Mouse (Mus musculus) embryonic facial prominence, embryonic 12.5 days (tissue): ENCODE results near the gene Rbl1. TPM values are rescaled to one million over a fixed set of nuclear protein-coding genes. Genes with fewer than 3 reads are reported as not detected.
A peak's percentile ranks its signal among the peaks of the same experiment; 100 is the strongest.
"Not testable (repeated sequence)": the region's sequence is repeated elsewhere in the genome, so short reads cannot be mapped to it uniquely, and the experiment has no call there.

Experiments
- ATAC-seq: fragments of 200-750 bp; cut with Nextera tagmentation; 2 replicates; pipeline ENCODE4 v1.8.0; 2017; ENCODE audit not compliant: insufficient number of reproducible peaks, insufficient read depth, low FRiP score, low TSS enrichment
- H3K27ac ChIP-seq: fragments of 300-500 bp; sonication (generic); 2 replicates; pipeline ENCODE4 v1.5.1; 2016; ENCODE audit warnings: mild to moderate bottlenecking
- H3K27me3 ChIP-seq: fragments of 300-500 bp; sonication (generic); 2 replicates; pipeline ENCODE4 v1.6.1; 2016; ENCODE audit warnings: mild to moderate bottlenecking, moderate library complexity
- H3K36me3 ChIP-seq: fragments of 300-500 bp; sonication (generic); 2 replicates; pipeline ENCODE4 v1.6.1; 2016; ENCODE audit warnings: mild to moderate bottlenecking
- H3K4me1 ChIP-seq: fragments of 300-500 bp; sonication (generic); 2 replicates; pipeline ENCODE4 v1.6.1; 2016
- H3K4me2 ChIP-seq: fragments of 300-500 bp; sonication (generic); replicated peaks from 2 replicates; pipeline ENCODE4 v1.6.1; 2016; ENCODE audit warnings: mild to moderate bottlenecking, moderate library complexity
- H3K4me3 ChIP-seq: fragments of 300-500 bp; sonication (generic); 2 replicates; pipeline ENCODE4 v1.5.1; 2016; ENCODE audit warnings: mild to moderate bottlenecking
- H3K9ac ChIP-seq: fragments of 300-500 bp; sonication (generic); 2 replicates; pipeline ENCODE4 v1.6.1; 2016; ENCODE audit warnings: mild to moderate bottlenecking, moderate library complexity
- H3K9me3 ChIP-seq: fragments of 300-500 bp; sonication (generic); 2 replicates; pipeline ENCODE4 v1.6.1; 2016; ENCODE audit warnings: mild to moderate bottlenecking, moderate library complexity
- WGBS: fragments of 180-500 bp; shearing (Covaris S2); methylation state at CpG from one replicate; pipeline ENCODE4 v1.1.7; 2016; 5-methylcytosine and 5-hydroxymethylcytosine counted together
- polyA plus RNA-seq: library from polyadenylated mRNA; unstranded; fragments of >200 nt; fragmentation: Nextera tagmentation; extraction: Ambion mirVana; gene quantifications from 2 replicates; pipeline ENCODE4 v1.2.1, GENCODE M21; 2016

The Rbl1 gene
- polyA plus RNA-seq: 24.6 and 26.4 TPM in 2 replicates

DNA sequence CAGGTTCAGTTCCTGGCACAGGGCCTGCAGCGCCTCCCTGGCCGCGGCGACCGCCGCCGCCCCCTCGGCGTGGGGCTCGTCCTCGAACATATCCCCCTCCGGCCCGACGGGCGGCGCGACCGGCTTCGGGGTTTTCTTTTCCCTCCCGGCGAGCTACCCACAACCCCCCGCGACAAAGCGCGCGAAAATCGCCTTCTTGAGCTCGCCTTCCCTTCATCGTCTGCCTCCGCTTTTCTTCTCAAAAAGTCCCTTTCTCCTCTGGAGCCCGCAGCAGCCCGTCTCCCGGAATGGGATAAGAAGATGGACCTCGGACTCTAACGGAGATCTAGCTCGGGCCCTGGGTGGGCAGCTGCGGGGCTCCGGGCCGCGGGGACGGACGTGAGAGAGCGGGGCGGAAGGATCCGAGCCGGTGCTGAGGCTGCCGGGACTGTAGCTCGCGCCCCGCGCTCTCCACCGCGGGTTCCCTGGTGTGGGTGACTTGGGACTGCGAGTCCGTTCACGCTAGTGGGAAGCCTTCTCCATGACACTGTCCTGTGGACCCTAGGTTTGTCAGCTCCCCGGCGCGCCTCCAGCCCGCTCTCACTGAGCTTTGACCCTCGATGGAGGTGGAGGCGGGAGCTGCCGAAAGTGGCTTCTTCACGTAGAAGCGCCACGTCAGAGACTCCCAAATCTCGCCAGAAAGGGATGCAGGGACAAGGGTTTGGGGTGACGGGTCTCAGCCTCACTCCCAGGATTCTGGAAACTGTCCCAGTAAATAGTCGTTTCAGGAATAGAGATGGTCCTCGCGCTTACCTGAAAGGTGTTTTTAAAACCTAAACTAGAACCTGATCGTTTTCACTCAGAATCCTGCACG, at the start of gene Rbl1:
Rbl1 (minus strand) TSS at position 169 of the 853 bp plus-strand sequence.
- Histone ChIP-seq H3K4me2 (peak within 1 kb of the TSS; percentile 67), H3K27ac (peak within 1 kb of the TSS; percentile 98), H3K27me3 (no peaks in the 10 kb centered on the region), H3K9ac (peak within 1 kb of the TSS; percentile 88), H3K4me1 (0 out of 2 replicates have a peak, but pooled peaks cover 10% of the 10 kb centered on the region), H3K4me3 (peak within 1 kb of the TSS; percentile 65), H3K9me3 (no peaks in the 10 kb centered on the region), H3K36me3 (peaks cover 7% of the 10 kb centered on the region)
- ATAC-seq: peak; percentile 82
- 2% methylated on average over 73 of the region's 73 CpGs for WGBS

DNA sequence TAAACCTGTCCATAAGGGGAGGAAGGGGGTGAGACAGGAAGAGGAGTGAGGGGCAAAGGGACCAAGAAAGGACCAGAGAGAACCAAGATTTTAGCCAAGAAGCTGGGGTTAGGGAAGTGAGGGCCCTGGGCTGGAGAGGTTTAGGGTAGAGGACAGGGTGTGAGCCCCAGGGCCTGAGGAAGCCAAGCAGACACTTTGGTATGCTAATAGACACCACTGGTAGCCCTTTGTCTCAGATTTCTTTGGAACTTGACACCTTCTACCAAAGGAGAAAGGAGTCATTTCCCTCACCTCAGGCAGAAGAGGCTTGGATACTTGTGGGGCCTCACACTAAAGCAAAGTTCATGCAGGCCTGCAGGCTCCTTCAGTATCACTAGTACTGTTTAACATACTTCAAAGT, 43.8 kb upstream of the Rbl1 start:
- Histone ChIP-seq H3K9ac (no peak overlapping the region), H3K27ac (no peak overlapping the region), H3K36me3 (no peaks in the 10 kb centered on the region), H3K4me3 (no peak overlapping the region), H3K9me3 (no peaks in the 10 kb centered on the region), H3K4me1 (no peaks in the 10 kb centered on the region), H3K4me2 (no peak overlapping the region), H3K27me3 (no peaks in the 10 kb centered on the region)
- no peak; the same call in 1 of the 2 replicates for ATAC-seq

DNA sequence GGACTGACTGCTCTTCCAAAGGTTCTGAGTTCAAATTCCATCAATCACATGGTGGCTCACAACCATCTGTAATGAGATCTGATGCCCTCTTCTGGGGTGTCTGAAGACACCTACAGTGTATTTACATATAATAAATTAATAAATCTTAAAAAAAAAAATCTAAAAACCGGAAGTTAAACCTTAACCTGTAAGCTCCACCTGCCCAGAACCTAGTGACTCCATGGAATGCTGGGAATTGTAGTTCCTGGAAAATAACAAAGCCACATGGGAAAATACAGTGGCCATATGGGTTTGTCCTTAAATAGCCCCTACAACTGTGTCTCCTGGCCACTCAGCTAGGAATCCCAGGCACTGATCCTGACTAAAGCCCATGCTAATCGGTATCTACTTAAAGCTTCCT, 41.3 kb upstream of the Rbl1 start:
- WGBS: 73% methylated on average over 2 of the region's 2 CpGs
- H3K27ac ChIP-seq: no peak overlapping the region
- H3K4me2 ChIP-seq: no peak overlapping the region

DNA sequence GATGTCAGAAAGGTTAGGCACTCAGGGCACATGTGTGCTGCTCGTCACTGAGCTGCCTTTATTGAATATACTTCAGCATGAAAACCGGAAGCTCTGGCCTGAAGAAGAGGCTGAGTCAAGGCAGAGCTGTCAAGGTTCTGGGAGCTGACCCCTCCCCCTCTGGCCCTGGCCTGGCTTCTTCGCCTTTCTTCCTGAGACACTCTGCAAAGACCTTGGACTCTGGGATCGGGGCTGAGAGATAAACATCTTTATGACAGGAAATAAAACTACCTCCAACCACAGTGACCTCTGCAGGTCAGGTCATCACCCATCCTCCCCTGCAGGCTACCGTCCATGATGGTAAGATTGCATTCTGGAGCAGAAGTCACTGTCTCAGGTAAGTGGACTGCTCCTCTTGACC, 40.7 kb upstream of the Rbl1 start:
- Histone ChIP-seq H3K27ac (no peak overlapping the region), H3K9me3 (no peaks in the 10 kb centered on the region), H3K36me3 (no peaks in the 10 kb centered on the region), H3K27me3 (no peaks in the 10 kb centered on the region), H3K9ac (no peak overlapping the region), H3K4me1 (no peaks in the 10 kb centered on the region), H3K4me2 (no peak overlapping the region), H3K4me3 (no peak overlapping the region)
- WGBS: 39% methylated on average over 5 of the region's 5 CpGs
- ATAC-seq: no peak

More for the DNA sequence above, 41.3 kb upstream of the Rbl1 start:
- Histone ChIP-seq H3K4me3 (no peak overlapping the region), H3K27me3 (no peaks in the 10 kb centered on the region), H3K4me1 (no peaks in the 10 kb centered on the region), H3K9me3 (no peaks in the 10 kb centered on the region), H3K9ac (no peak overlapping the region), H3K36me3 (no peaks in the 10 kb centered on the region)
- ATAC-seq: no peak

DNA sequence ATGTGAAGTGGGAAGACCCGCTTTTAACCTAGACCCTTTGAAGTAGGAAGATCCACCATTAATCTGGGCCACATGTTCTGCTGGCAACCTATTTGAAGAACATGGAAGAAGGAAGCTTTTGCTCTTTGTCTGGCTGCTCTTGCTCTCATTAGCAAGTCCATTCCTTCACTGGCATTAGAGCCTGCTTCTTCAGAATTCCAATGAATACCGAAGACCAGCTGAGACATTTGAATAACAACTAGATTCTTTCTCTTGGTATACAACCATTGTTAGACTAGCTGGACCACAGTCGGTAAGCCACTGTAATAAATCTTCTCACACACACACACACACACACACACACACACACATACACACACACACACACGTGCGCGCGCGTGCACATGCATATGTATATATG, 31.6 kb upstream of the Rbl1 start:
- 91% methylated on average over 8 of the region's 8 CpGs for WGBS
- Histone ChIP-seq H3K9ac (no peak overlapping the region), H3K4me3 (no peak overlapping the region), H3K4me1 (no peaks in the 10 kb centered on the region), H3K27ac (no peak overlapping the region), H3K9me3 (no peaks in the 10 kb centered on the region), H3K27me3 (0 out of 2 replicates have a peak, but pooled peaks cover 3% of the 10 kb centered on the region), H3K4me2 (no peak overlapping the region), H3K36me3 (no peaks in the 10 kb centered on the region)
- no peak for ATAC-seq

DNA sequence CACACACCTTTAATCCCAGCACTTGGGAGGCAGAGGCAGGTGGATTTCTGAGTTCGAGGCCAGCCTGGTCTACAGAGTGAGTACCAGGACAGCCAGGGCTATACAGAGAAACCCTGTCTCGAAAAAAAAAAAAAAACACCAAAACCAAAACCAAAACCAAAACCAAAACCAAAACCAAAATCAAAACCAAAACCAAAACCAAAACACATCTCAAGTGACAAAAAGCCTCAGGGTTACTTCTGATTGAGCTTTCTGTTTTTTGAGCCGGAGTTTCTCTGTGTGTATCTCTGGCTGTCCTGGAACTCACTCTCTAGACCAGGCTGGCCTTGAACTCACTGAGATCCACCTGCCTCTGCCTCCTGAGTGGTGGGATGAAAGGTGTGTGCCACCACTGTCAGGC, 17.6 kb upstream of the Rbl1 start:
- not testable (repeated sequence) for H3K9me3 ChIP-seq, H3K4me2 ChIP-seq, H3K36me3 ChIP-seq, ATAC-seq, H3K9ac ChIP-seq, H3K4me3 ChIP-seq, H3K27me3 ChIP-seq, H3K4me1 ChIP-seq, H3K27ac ChIP-seq
- 84% methylated on average over 3 of the region's 3 CpGs for WGBS

DNA sequence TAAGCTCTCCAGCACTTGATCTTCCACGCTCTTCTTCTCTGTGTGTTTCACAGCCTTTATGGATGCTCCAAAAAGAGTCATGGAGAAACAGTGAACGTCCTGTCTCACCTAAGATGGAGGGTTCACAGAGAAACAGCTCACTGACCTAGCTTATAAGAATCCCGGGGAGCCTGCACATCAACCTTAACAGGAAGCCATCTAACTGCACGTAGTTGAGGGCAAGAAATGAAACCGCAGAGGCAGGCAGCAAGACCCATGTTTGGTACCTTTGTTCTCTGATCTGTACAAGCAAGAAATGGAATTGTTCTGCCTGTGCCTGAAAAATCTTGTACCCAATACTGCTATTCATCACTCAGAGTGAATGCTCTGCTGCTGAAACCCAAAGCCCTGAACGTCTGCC, 15.8 kb upstream of the Rbl1 start:
- WGBS: 78% methylated on average over 6 of the region's 6 CpGs
- Histone ChIP-seq H3K4me3 (no peak overlapping the region), H3K9me3 (no peaks in the 10 kb centered on the region), H3K27me3 (no peaks in the 10 kb centered on the region), H3K4me2 (no peak overlapping the region), H3K27ac (no peak overlapping the region), H3K4me1 (no peaks in the 10 kb centered on the region), H3K36me3 (no peaks in the 10 kb centered on the region), H3K9ac (no peak overlapping the region)
- no peak for ATAC-seq

DNA sequence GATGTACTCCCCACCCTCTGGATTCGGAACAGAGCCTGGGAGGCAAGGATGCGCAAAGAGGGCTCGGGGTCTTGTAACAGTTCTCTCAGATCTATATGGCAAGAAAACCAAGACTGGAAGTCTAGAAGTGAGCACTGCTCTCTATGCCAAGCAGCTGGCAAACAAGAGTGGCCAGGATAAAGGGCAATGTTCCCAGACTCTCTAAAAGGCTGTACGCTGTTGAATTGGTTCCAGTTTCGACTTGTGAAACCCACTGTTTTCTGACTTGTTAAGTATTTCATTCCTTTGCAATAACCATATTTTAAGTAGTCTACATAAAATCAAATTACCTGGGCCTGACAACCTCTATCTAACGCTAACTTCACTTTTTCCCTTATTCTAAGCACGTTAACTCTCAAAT, 7.4 kb upstream of the Rbl1 start:
- Histone ChIP-seq H3K4me3 (no peak overlapping the region), H3K4me2 (no peak overlapping the region), H3K36me3 (no peaks in the 10 kb centered on the region), H3K9me3 (no peaks in the 10 kb centered on the region), H3K9ac (no peak overlapping the region), H3K27ac (no peak overlapping the region), H3K4me1 (no peaks in the 10 kb centered on the region), H3K27me3 (no peaks in the 10 kb centered on the region)
- no peak for ATAC-seq
- 94% methylated on average over 7 of the region's 7 CpGs for WGBS

DNA sequence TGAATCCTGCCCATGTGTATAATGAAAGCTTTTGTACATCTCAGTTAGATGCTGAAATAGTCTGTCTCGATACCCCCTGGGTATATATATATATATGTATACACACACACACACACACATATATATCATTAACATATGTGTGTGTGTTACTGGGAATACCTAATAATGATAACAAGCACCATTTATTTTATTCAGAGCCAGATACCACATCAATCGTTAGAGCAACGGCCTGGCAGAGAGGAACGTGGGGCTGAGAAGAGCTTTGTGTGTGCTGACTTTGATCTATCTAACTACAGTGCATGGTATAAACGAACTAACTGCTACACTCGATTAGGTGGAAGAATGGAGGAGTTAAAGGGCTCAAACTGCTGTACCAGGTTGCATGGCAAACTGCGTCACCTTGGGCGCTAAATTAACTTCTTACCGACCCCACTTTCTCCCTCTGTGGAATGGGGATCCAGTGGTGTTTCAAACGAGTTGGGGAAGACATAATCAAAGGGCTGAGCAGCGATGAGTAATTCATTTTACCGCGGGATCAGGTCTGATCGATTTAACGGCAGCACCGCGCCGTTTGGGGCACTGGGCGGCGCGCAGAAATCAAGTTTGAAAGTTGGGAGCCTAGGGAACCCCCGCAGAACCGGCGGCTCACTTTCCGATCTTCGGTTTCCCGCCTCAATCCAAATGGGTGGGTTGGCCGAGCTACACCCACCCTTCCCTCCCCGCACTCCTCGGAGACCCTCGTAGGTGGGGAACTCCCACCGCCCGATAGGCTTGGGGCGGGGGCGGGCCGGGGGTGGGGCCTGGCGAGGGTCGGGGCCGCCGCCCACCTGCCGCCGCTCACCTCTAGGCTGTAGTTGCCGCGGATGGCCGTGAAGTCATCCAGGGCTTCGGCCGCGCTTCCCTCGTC, 622 bp downstream of the Rbl1 start:
- Histone ChIP-seq H3K27ac (peak overlapping the region; percentile 98), H3K27me3 (no peaks in the 10 kb centered on the region), H3K4me2 (peak overlapping the region; percentile 67), H3K4me1 (0 out of 2 replicates have a peak, but pooled peaks cover 10% of the 10 kb centered on the region), H3K9ac (peak overlapping the region; percentile 88), H3K4me3 (peak overlapping the region; percentile 65), H3K9me3 (no peaks in the 10 kb centered on the region), H3K36me3 (peaks cover 14% of the 10 kb centered on the region)
- 1% methylated on average over 47 of the region's 49 CpGs for WGBS
- ATAC-seq: peak; percentile 90

DNA sequence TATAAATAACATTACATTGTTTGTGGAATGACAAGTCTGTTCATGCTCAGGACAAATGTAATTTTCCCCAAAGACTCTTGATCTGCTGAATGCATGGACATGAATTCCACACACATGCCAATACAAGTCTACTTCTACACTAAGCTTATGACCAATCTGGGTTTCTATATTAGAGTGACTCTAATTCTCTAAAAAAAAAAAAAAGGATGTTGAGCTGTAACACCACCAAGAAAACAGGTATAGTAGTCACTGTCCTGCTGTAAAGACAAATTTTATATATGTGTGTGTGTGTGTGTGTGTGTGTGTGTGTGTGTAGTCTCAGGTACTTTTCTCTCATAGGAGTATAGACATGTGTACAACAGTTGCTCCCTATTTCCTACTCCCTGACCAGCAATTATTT, 1.3 kb downstream of the Rbl1 start:
- H3K9ac ChIP-seq: no peak overlapping the region
- H3K4me1 ChIP-seq: 0 out of 2 replicates have a peak, but pooled peaks cover 10% of the 10 kb centered on the region
- H3K36me3 ChIP-seq: peaks cover 17% of the 10 kb centered on the region
- peak overlapping the region; percentile 67 for H3K4me2 ChIP-seq
- no peak for ATAC-seq
- peak overlapping the region; percentile 65 for H3K4me3 ChIP-seq
- H3K27ac ChIP-seq: no peak overlapping the region
- H3K27me3 ChIP-seq: no peaks in the 10 kb centered on the region
- H3K9me3 ChIP-seq: no peaks in the 10 kb centered on the region

DNA sequence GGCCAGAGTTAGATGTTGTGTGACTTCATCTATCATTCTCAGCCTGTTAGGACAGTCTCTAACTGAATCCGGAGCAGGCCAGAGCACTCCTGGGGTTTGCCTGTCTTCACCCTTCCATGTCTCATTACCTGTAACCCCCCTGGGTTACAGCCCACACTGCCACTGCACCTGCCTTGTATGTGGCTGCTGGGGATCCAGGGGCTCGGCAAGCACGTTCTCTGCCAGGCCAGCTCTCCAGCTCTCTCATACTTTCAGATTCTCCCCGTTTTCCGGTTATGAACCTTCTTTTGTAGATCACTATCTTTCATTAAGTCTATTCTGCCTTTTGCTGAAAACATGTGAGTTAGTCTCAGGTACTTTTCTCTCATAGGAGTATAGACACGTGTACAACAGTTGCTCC, 2.0 kb downstream of the Rbl1 start:
- Histone ChIP-seq H3K4me3 (no peak overlapping the region), H3K4me2 (no peak overlapping the region), H3K9ac (no peak overlapping the region), H3K9me3 (no peaks in the 10 kb centered on the region), H3K27ac (no peak overlapping the region), H3K4me1 (0 out of 2 replicates have a peak, but pooled peaks cover 10% of the 10 kb centered on the region), H3K27me3 (no peaks in the 10 kb centered on the region), H3K36me3 (peaks cover 20% of the 10 kb centered on the region)
- ATAC-seq: no peak
- 74% methylated on average over 6 of the region's 6 CpGs for WGBS
